Mouse (Mus musculus) inflammation-experienced regulatory T-cells, adult 6 months (primary cell): Measurements from ENCODE around the gene Hdac7. TPM values are rescaled to one million over a fixed set of nuclear protein-coding genes. Genes with fewer than 3 reads are reported as not detected.

Source experiments
- ATAC-seq: one replicate; pipeline ENCODE4 v1.8.0; 2017
- polyA plus RNA-seq, 3 experiments: library from polyadenylated mRNA; unstranded; fragments of 100-300 nt; shearing (Covaris generic); gene quantifications; one replicate each; pipeline ENCODE4 v1.2.1; 2017

Hdac7 gene
- polyA plus RNA-seq, 3 experiments from 2014 or later, result 47.2 to 80.6 (median 77.9) TPM

GRCm38 (mm10) chr15:97813452-97814204 is 30.7 kb downstream of the Hdac7 start:
- no peak for ATAC-seq

GRCm38 (mm10) chr15:97812875-97813274 is 31.4 kb downstream of the Hdac7 start:
- ATAC-seq, result no peak

GRCm38 (mm10) chr15:97812126-97812525 is 32.2 kb downstream of the Hdac7 start:
- no peak for ATAC-seq

DNA sequence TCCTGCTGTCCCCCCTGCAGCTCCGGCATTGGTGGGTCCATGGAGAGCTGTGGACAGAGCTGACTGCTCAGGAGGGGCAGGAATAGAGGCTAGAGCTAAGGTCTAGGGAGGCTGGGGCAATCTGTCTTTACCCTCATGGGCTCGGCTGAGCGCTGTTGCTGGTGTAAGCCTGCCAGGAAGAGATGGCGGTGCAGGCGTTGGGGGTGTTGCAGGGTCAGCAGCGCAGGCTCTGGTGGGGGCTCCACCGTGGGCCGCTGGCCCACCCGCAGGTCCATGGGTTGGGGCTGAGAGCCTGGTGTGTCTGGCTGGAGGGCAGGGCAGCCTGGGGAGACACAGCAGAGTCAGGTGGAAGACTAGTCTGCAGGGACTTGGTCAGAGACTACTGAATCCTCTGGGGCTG is 33.0 kb downstream of the Hdac7 start:
- no peak for ATAC-seq

GRCm38 (mm10) chr15:97810399-97810798 is 33.9 kb downstream of the Hdac7 start:
- no peak for ATAC-seq

- ATAC-seq, result no peak
Observed at GRCm38 (mm10) chr15:97809942-97810341, 34.4 kb downstream of the Hdac7 start.

- ATAC-seq, result no peak
Observed at GRCm38 (mm10) chr15:97809206-97809605, 35.1 kb downstream of the Hdac7 start.

DNA sequence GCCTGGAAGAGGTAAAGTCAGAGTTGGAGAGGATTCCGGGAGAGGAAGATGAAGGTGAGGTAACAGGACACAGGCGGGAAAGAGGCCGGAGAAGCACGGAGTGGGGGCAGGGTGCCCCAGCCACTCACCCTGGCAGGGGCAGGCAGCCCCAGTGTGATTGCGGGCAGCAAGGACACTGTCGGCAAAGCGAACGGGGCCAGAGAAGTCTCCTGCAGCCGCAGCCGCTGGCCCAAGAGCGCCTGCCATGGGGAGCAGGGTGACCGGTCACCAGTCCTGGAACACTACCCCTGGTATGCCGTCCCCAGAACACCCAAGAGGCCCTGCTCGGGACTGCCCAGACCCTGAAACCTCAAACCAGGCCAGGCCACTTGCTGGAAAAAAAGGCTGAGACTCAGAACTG is 35.8 kb downstream of the Hdac7 start:
- no peak for ATAC-seq

DNA sequence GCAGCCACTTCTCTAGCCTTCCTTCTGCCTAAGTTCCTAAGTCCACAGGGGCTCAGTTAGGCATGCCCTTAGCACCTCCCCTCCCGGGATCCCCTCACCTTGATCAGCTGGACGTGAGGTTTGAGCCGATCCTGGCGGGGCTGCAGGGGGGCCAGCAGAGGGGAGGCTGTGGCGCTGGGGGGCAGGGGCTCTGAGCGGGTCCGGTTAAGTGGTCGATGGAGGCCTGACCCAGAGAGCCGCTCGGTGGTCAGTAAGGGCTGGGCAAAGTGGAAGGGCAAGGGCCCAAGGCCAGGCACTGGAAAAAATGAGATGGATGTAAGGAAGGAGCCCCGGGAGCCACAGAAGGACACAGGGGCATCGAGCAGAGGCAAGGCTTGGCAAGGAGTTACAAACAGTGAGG is 36.4 kb downstream of the Hdac7 start:
- no peak for ATAC-seq

GRCm38 (mm10) chr15:97802575-97802974 is 41.7 kb downstream of the Hdac7 start:
- no peak for ATAC-seq

DNA sequence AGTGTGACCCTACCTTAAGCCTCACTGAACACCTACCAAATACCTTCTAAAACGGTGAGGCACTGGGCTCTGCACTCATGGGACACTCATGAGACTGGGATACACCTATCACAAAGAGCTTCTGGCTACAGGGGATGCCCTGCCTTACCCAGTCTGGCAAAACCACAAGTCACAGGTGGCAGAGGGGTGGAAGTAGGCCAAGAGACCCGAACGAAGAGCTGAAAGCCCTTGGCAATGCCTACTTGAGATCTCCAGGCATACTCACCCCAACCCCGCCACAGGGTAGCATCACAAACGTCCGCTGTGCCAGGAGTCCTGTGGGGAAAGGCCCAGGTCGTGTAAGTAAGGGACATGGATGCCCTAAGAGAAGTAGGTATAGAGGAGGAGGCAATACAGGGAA is 42.5 kb downstream of the Hdac7 start:
- no peak for ATAC-seq

- no peak for ATAC-seq
Observed at GRCm38 (mm10) chr15:97800853-97801252, 43.4 kb downstream of the Hdac7 start.

- no peak for ATAC-seq
Observed at GRCm38 (mm10) chr15:97799446-97799845, 44.9 kb downstream of the Hdac7 start.

DNA sequence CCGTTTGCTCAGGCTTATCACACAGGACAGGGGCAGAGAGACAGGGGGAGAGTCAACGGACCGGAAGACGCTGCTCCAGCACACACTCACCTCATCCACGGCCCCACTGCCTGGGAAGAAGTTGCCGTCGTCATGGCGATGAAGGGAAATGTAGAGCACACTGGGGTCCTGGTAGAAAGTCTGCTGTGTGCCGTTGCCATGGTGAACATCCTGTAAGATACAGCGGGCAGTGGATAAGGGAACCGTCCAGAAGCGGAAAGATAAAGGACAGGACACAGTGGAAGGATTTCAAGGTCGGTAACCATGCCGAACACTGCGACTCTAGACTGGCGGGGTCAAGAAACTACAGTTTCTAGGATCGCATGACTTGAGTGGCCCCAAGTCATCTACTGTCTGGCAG is 46.2 kb downstream of the Hdac7 start:
- no peak for ATAC-seq

DNA sequence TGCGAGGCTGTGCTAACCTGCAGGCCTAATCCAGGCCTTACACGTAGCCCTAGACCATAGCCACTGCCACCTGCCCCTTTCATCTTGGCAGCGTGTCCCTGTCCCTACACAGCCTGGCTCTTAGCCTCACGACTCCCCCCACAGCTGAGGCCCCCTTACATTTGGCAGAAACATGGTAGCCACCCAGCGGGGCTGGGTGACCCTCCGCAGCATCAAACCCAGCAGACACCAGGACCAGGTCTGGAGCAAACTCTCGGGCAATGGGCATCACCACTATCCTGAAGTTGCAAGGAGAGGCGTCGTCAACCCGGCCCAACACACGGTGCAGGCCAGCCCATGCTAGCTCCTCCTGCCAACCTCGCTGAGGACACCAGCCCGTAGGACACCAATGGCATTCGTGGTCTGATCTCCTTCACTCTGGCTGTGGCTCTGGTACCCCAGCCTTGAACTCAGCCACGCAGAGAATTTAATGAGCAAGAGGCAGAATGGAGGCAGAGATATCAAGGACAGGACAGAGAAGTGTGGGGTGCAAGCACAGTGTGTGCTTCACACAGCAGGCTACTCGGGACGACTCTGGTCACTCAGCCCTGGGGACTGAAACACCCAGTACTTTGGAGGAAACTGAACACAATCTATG is 47.5 kb downstream of the Hdac7 start:
- no peak for ATAC-seq

DNA sequence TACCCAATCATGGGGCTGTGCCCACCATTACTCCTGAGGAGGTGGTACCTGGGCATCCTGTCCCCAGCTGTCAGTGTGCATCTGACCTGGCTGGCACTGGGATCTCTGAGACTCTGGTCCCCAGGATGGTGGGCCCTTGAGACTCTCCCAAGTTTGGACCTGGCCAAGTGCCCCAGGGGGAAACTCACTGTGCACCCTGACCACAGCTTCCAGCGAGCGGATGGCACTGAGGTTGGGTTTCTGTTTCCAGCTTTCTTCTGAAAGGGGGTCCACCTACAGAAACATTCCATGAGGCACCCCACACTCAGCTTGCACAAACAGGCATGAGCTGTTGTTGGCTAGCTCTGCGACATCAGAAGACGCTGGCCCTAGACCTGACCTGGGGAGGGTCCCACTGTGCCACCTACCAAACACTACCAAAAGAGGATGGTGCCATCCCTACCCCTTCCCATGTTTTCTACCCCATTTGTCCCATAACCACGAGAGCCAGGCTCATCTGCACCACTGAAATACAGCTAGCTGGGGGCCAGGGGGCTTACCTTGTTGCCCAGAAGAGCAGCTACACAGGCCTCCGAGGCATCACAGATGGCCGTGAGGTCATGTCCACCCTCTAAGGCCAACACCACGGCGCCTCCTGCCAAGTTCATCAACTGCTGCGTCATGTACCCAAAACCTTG is 48.6 kb downstream of the Hdac7 start:
- no peak for ATAC-seq

DNA sequence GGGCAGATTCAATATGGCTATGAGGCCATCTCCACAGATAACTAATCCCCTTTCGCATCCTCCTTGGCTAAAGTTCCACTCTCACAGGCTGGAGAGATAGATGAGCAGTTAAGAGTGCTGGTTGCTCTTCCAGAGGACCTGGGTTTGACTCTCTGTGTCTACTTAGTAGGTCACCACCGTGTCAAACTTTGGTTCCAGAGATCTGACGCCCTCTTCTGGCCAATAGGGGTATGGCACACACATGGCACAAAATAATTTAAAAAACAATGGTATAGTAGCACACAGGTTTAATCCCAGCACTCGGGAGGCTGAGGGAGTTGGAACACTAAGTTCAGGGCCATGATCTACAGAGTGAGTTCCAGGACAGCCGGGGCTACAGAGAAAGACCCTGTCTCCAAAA is 50.0 kb downstream of the Hdac7 start:
- no peak for ATAC-seq

GRCm38 (mm10) chr15:97793386-97794153 is 50.7 kb downstream of the Hdac7 start:
- ATAC-seq, result no peak

DNA sequence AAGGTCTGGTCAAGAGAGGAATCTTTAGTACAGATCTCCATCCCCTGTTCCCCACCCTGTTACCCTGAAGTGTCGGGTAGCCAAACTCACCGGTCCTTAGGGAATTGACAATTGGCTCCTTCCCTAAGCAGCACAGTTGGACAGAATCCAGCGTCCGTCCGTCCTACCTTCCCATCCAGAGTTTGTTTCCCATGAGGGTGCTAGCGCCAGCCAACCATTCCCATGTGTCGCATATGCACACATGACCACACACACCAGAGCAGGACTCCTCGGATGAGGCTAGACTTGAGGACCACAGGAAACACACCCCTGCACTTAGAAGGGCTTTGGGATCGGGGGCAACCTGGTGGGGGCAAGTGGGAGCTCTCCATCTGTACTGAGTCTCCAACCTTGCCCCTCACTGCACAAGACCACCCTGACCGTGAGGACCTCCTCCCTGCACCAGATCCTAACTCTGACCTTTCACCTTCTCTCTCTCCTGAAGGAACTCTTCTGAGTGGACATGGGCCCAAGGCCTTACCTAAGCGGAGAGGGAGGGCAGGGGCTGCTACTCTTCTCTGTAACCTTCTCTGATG is 53.1 kb downstream of the Hdac7 start:
- ATAC-seq, result no peak

DNA sequence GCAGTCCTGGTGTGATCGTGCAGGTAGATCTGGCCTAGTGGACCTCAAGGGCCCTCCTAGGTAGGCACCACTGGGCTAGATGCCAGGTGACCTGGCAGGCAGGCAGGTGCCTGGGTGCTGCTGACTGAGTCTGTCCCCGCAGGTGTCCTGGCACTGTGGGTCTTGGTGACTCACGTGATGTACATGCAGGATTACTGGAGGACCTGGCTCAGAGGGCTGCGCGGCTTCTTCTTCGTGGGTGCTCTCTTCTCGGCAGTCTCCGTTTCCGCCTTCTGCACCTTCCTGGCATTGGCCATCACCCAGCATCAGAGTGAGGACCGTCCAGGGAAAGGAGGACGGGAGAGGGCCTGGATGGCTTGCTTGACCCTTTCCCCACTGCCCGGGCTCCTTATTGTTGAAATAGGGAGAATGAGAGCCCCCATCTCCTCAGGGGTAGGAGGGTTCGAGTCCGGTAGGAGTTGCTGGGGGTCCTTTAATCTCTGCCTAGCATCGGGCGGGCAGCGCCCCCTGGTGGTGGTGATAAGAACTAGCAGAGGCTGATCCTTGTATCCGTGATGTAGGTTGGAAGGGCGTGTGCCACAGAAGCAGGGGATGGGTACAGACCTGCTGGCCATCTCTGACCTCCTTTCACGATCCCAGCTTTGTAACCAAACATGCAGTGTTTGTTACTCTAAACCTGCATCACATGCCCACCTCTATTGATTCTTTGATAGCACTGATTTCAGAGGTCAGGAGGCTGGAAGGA is 54.4 kb downstream of the Hdac7 start:
- peak; percentile 36 for ATAC-seq

GRCm38 (mm10) chr15:97788821-97789220 is 55.5 kb downstream of the Hdac7 start:
- no peak for ATAC-seq
